ENCODE assay signal across 8 mouse cellular contexts in the genomic region with DNA sequence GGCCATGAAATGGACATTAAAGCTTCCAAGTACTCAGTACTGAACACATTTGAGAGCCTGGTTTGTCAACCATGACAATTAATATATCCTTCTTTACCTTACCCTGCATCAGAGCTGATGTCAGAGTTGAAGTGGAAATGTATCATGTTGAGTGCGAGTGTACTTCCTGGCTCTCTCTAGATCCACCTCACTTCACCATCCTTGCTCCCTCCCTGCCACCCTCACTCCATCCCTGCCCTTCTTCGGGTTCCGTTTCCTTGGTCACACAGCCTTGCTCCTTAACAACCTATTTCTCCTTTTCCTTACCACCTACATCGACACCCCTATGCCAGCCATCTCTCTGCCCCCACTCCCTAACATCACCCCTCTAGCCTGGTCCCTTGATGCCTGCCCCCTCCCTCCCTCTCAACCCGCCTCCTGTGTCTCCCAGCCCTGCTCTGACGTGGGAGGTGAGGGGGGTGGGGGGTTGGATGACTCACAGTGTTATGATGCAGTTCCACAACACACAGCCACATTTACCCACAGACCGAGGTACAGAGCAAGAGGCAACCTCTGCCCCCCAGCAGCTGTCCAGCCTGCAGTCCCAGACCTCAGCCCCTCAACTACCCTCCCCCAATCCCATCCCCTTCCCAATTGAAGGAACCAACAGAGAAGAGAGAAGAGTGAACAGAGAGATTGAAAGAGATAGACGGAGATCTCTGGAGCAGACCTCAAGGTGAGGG. TPM values are rescaled to one million over a fixed set of nuclear protein-coding genes. Genes with fewer than 3 reads are reported as not detected.
DNase-seq lines count a peak whose midpoint lies in the region; ATAC-seq and TF ChIP-seq lines count a peak whose summit lies in the region.

A gene (plus strand): TSS at position 480 of the 722 bp plus-strand sequence.

- no peaks in the 10 kb centered on the region; the same call in 1 of the 2 replicates for H3K4me1 ChIP-seq in lung, adult 2 months (ENCODE audit: control insufficient read depth, insufficient read depth, low read length)
- peaks cover 48% of the 10 kb centered on the region for H3K4me1 ChIP-seq in forebrain, embryonic 16.5 days (replicated peaks; ENCODE audit: control insufficient read depth, insufficient read depth, low read length)
- H3K4me1 ChIP-seq in hindbrain, postnatal 0 days (ENCODE audit: insufficient read depth, low read length): peaks cover 32% of the 10 kb centered on the region

- no peak for TF ChIP-seq CTCF in lung, adult 2 months (IDR thresholded peaks at IDR 0.05; ENCODE audit: insufficient read depth, low read length)
- TF ChIP-seq CTCF in hindbrain, postnatal 0 days (IDR thresholded peaks at IDR 0.05; ENCODE audit: low read depth): no peak

- WGBS in lung, adult 2 months: 2% methylated on average over 8 of the region's 8 CpGs
- 3% methylated on average over 8 of the region's 8 CpGs for WGBS in forebrain, embryonic 16.5 days
- 2% methylated on average over 8 of the region's 8 CpGs for WGBS in hindbrain, postnatal 0 days

- ATAC-seq in forebrain, embryonic 16.5 days: peak; percentile 84
- ATAC-seq in hindbrain, postnatal 0 days: peak; percentile 86

- no peaks in the 10 kb centered on the region for H3K9me3 ChIP-seq in forebrain, embryonic 16.5 days (ENCODE audit: control insufficient read depth, low read length)
- no peaks in the 10 kb centered on the region for H3K9me3 ChIP-seq in hindbrain, postnatal 0 days (ENCODE audit: low read length)

- TF ChIP-seq POLR2A in lung, adult 2 months (IDR thresholded peaks at IDR 0.05; ENCODE audit: borderline replicate concordance, extremely low read depth, low read depth, low read length): no peak

- H3K36me3 ChIP-seq in forebrain, embryonic 16.5 days (ENCODE audit: control insufficient read depth, insufficient read depth): no peaks in the 10 kb centered on the region
- no peaks in the 10 kb centered on the region for H3K36me3 ChIP-seq in hindbrain, postnatal 0 days (ENCODE audit: insufficient read depth, low read length)

- peak; percentile 14 for DNase-seq in lung, adult 2 months
- DNase-seq in lung, postnatal 25 days (ENCODE audit: low spot score): no peak
- peak; percentile 86 for DNase-seq in cerebellum, adult 8-10 months
- DNase-seq in hindbrain, postnatal 0 days (ENCODE audit: low spot score): peak; percentile 82
- DNase-seq in liver: peak; percentile 88
- peak; percentile 58 for DNase-seq in naive thymus-derived CD4-positive, alpha-beta T cell, adult 2 months (ENCODE audit: low read depth)
- DNase-seq in urinary bladder, postnatal 36 days (ENCODE audit: low spot score in 2 of 2): peak; percentile 61 to 64

- H3K27me3 ChIP-seq in forebrain, embryonic 16.5 days (replicated peaks; ENCODE audit: control insufficient read depth, insufficient read depth, low read length): no peaks in the 10 kb centered on the region
- no peaks in the 10 kb centered on the region for H3K27me3 ChIP-seq in hindbrain, postnatal 0 days (ENCODE audit: insufficient read depth, low read length)

- H3K27ac ChIP-seq in forebrain, embryonic 16.5 days (ENCODE audit: low read length): peak within 1 kb of the TSS; percentile 82
- H3K27ac ChIP-seq in hindbrain, postnatal 0 days: peak within 1 kb of the TSS; percentile 77

- H3K9ac ChIP-seq in forebrain, embryonic 16.5 days (replicated peaks; ENCODE audit: low read depth, low read length): peak within 1 kb of the TSS; percentile 80
- H3K9ac ChIP-seq in hindbrain, postnatal 0 days (replicated peaks; ENCODE audit: low read length): peak within 1 kb of the TSS; percentile 70

- peak within 1 kb of the TSS; percentile 10 for H3K4me3 ChIP-seq in lung, adult 2 months (replicated peaks; ENCODE audit: extremely low read depth, low read depth, low read length)
- peak within 1 kb of the TSS; percentile 58 for H3K4me3 ChIP-seq in forebrain, embryonic 16.5 days (replicated peaks; ENCODE audit: low read length)
- H3K4me3 ChIP-seq in hindbrain, postnatal 0 days (ENCODE audit: low read length): peak within 1 kb of the TSS; percentile 47

- H3K4me2 ChIP-seq in forebrain, embryonic 16.5 days (ENCODE audit: low read length): peak within 1 kb of the TSS; percentile 84
- peak within 1 kb of the TSS; percentile 75 for H3K4me2 ChIP-seq in hindbrain, postnatal 0 days (ENCODE audit: low read depth, low read length)

RNA-seq across cellular contexts. Expression of the gene that starts here (rescaled TPM):
- 1.6 and 2.0 TPM in 2 replicates for polyA plus RNA-seq in lung, adult 2 months (2012; rRNA removed)
- 21.8 and 24.7 TPM in 2 replicates for polyA plus RNA-seq in forebrain, embryonic 16.5 days (2015; fragmentation: Nextera tagmentation; extraction: Ambion mirVana)
- 10.0 and 16.8 TPM in 2 replicates for total RNA-seq in hindbrain, postnatal 0 days (2014; rRNA removed)
- polyA plus RNA-seq in hindbrain, postnatal 0 days (2015; fragmentation: Nextera tagmentation; extraction: Ambion mirVana): 12.3 and 13.1 TPM in 2 replicates
